Comparison of ENCODE assay signal across 13 mouse cellular contexts in the genomic region with DNA sequence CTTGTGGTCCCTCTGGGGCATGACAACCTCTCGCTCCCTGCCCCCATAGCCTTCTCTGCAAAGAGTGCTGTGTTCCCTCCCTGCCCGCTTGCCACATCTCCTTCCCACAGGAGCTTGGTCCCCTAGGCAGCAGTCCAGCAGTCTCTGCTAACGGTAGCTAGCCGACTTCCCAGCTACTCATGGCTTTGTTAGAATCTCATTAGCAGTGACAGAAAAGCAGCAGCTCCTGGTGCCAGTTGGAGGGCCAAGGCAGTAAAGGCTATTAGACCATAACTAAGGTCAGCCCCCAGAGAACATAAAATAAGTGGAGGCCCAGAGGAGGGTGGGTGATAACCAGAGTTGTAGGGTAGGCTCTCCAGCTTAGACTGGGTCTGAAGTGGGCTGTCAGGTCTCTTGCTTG. TPM values are rescaled to one million over a fixed set of nuclear protein-coding genes. Genes with fewer than 3 reads are reported as not detected.
DNase-seq lines count a peak whose midpoint lies in the region; ATAC-seq and TF ChIP-seq lines count a peak whose summit lies in the region.
"Had no signal": no experiment of that assay in that cellular context is flagged by ENCODE, and none has a peak within 500 bp of the region (broad histone marks: within the 10 kb centered on the region; RNA-seq: fewer than 3 reads in every experiment).

No protein-coding gene starts in this region.

- no peak overlapping the region for H3K9ac ChIP-seq in kidney, postnatal 0 days (ENCODE audit: low read depth, low read length)
- H3K9ac ChIP-seq in limb, embryonic 13.5 days, result no peak overlapping the region
- no peak overlapping the region for H3K9ac ChIP-seq in lung, postnatal 0 days (replicated peaks; ENCODE audit: low read depth)
- H3K9ac ChIP-seq: lung, embryonic 15.5 days had no signal

- H3K4me1 ChIP-seq in kidney, postnatal 0 days (replicated peaks; ENCODE audit: insufficient read depth, low read length), result peaks cover 13% of the 10 kb centered on the region
- peaks cover 58% of the 10 kb centered on the region for H3K4me1 ChIP-seq in limb, embryonic 13.5 days
- peaks cover 5% of the 10 kb centered on the region; the same call in 1 of the 2 replicates for H3K4me1 ChIP-seq in lung, postnatal 0 days (ENCODE audit: insufficient read depth, low read depth, low read length)

- WGBS in kidney, postnatal 0 days, result 22% methylated on average over 4 of the region's 4 CpGs
- WGBS in limb, embryonic 13.5 days, result 31% methylated on average over 4 of the region's 4 CpGs
- 48% methylated on average over 4 of the region's 4 CpGs for WGBS in lung, postnatal 0 days

- no peak overlapping the region for H3K4me3 ChIP-seq in kidney, postnatal 0 days (replicated peaks; ENCODE audit: low read depth, low read length)
- no peak overlapping the region for H3K4me3 ChIP-seq in limb, embryonic 13.5 days
- no peak overlapping the region for H3K4me3 ChIP-seq in lung, postnatal 0 days (ENCODE audit: low read depth, low read length)
- H3K4me3 ChIP-seq: lung, embryonic 15.5 days had no signal

- no peak overlapping the region for H3K4me2 ChIP-seq in kidney, postnatal 0 days (ENCODE audit: low read length)
- peak overlapping the region; percentile 38; the same call in 1 of the 2 replicates for H3K4me2 ChIP-seq in limb, embryonic 13.5 days (replicated peaks)
- H3K4me2 ChIP-seq in lung, postnatal 0 days (replicated peaks; ENCODE audit: low read depth, low read length), result no peak overlapping the region
- H3K4me2 ChIP-seq: lung, embryonic 15.5 days had no signal

- TF ChIP-seq POLR2A in brain, embryonic 14.5 days (IDR thresholded peaks at IDR 0.05; ENCODE audit: borderline replicate concordance, extremely low read depth, insufficient read depth, insufficient read length, poor library complexity, severe bottlenecking), result no peak

- no peaks in the 10 kb centered on the region for H3K27me3 ChIP-seq in kidney, postnatal 0 days (ENCODE audit: insufficient read depth, low read length)
- H3K27me3 ChIP-seq in limb, embryonic 13.5 days, result no peaks in the 10 kb centered on the region
- no peaks in the 10 kb centered on the region for H3K27me3 ChIP-seq in lung, postnatal 0 days (replicated peaks; ENCODE audit: insufficient read depth, low read length)
- H3K27me3 ChIP-seq: Patski had no signal

- H3K36me3 ChIP-seq in kidney, postnatal 0 days (ENCODE audit: insufficient read depth, low read length), result no peaks in the 10 kb centered on the region
- no peaks in the 10 kb centered on the region for H3K36me3 ChIP-seq in limb, embryonic 13.5 days
- H3K36me3 ChIP-seq in lung, postnatal 0 days (ENCODE audit: insufficient read depth, low read length), result no peaks in the 10 kb centered on the region
- H3K36me3 ChIP-seq: lung, embryonic 15.5 days had no signal

- no peak for TF ChIP-seq EP300 in lung, postnatal 0 days (IDR thresholded peaks at IDR 0.05)

- no peak for DNase-seq in frontal cortex, postnatal 10 days (ENCODE audit: low spot score in 2 of 2)
- peak; percentile 75 for DNase-seq in kidney, postnatal 0 days (ENCODE audit: low spot score)
- DNase-seq in kidney, postnatal 36 days, result no peak
- peak; percentile 64 for DNase-seq in brain, embryonic 14.5 days (ENCODE audit: low read depth)
- DNase-seq in lung, postnatal 0 days (ENCODE audit: low spot score), result no peak
- DNase-seq in ovary, postnatal 36 days (ENCODE audit: low spot score), result no peak
- DNase-seq: adrenal gland, postnatal 36 days; cerebellum, adult 18-20 months had no signal

- peak; percentile 31; the same call in 1 of the 2 replicates for ATAC-seq in frontal cortex, adult (ENCODE audit: low TSS enrichment)
- ATAC-seq in kidney, postnatal 0 days (replicated peaks; ENCODE audit: low FRiP score, low read depth), result 0 out of 2 replicates have a peak, but pooled peaks have one; percentile 26
- no peak for ATAC-seq in limb, embryonic 13.5 days (ENCODE audit: low FRiP score, low read depth)
- ATAC-seq in lung, postnatal 0 days, result no peak

- H3K27ac ChIP-seq in kidney, postnatal 0 days, result no peak overlapping the region
- H3K27ac ChIP-seq in limb, embryonic 13.5 days, result peak overlapping the region; percentile 91
- H3K27ac ChIP-seq in lung, postnatal 0 days (ENCODE audit: low read length), result no peak overlapping the region
- H3K27ac ChIP-seq: lung, embryonic 15.5 days had no signal

- no peak for TF ChIP-seq CTCF in kidney, postnatal 0 days (IDR thresholded peaks at IDR 0.05; ENCODE audit: low read depth)
- no peak for TF ChIP-seq CTCF in brain, embryonic 14.5 days (IDR thresholded peaks at IDR 0.05; ENCODE audit: borderline replicate concordance, extremely low read depth, insufficient read depth, insufficient read length)
- TF ChIP-seq CTCF in lung, postnatal 0 days (IDR thresholded peaks at IDR 0.05), result no peak

- H3K9me3 ChIP-seq in kidney, postnatal 0 days (replicated peaks; ENCODE audit: low read length), result no peaks in the 10 kb centered on the region
- H3K9me3 ChIP-seq in limb, embryonic 13.5 days, result no peaks in the 10 kb centered on the region
- no peaks in the 10 kb centered on the region for H3K9me3 ChIP-seq in lung, postnatal 0 days (ENCODE audit: low read length)
- H3K9me3 ChIP-seq: lung, embryonic 15.5 days had no signal

RNA-seq across cellular contexts. Expression of a gene that starts 21.1 kb away (rescaled TPM):
- polyA plus RNA-seq in kidney, postnatal 0 days (2015; fragmentation: Nextera tagmentation; extraction: Ambion mirVana), result 14.8 and 16.4 TPM in 2 replicates
- 60.2 and 78.5 TPM in 2 replicates for polyA plus RNA-seq in brain, embryonic 14.5 days (2012; rRNA removed)
- polyA plus RNA-seq in limb, embryonic 13.5 days (2015; fragmentation: Nextera tagmentation; extraction: Ambion mirVana), result 706 and 829 TPM in 2 replicates
- 0.18 TPM in 1 of 2 replicates, not detected in the other for polyA plus RNA-seq in lung, postnatal 0 days (2015; fragmentation: Nextera tagmentation; extraction: Ambion mirVana)
- polyA plus RNA-seq: large intestine, adult 2 months had no signal

Comparison
In these comparisons a context has a peak if more than half of its experiments do, and no peak if none do; other contexts are left out.
1. DNase-seq: peak in kidney, postnatal 0 days (single experiment) and brain, embryonic 14.5 days (single experiment); none in frontal cortex, postnatal 10 days (0 of 2), kidney, postnatal 36 days (0 of 2), lung, postnatal 0 days (single experiment) and ovary, postnatal 36 days (single experiment).
2. ATAC-seq: peak in frontal cortex, adult (single experiment) and kidney, postnatal 0 days (single experiment); none in limb, embryonic 13.5 days (single experiment) and lung, postnatal 0 days (single experiment).